Mouse (Mus musculus) mouse embryonic stem cell (cell line): ENCODE measurements around the gene 4933427D14Rik.
"Not testable (repeated sequence)": the region's sequence is repeated elsewhere in the genome, so short reads cannot be mapped to it uniquely, and the experiment has no call there.

Experiments used
- in situ Hi-C, 2 experiments: fragments of 300-500 bp; cut with MboI; formaldehyde crosslinking; loops; 1 replicate in 1 of 2; 3 replicates in 1 of 2; pipeline ENCODE4 v1.14.3; 2019 to 2020; ENCODE audit warnings: low sequenced_read_pairs in 2 of 2, low pct_unique_long_range_greater_than_20kb in 1 of 2, mixed read lengths in 1 of 2; ENCODE audit not compliant: unreplicated experiment in 1 of 2

The 4933427D14Rik gene

DNA sequence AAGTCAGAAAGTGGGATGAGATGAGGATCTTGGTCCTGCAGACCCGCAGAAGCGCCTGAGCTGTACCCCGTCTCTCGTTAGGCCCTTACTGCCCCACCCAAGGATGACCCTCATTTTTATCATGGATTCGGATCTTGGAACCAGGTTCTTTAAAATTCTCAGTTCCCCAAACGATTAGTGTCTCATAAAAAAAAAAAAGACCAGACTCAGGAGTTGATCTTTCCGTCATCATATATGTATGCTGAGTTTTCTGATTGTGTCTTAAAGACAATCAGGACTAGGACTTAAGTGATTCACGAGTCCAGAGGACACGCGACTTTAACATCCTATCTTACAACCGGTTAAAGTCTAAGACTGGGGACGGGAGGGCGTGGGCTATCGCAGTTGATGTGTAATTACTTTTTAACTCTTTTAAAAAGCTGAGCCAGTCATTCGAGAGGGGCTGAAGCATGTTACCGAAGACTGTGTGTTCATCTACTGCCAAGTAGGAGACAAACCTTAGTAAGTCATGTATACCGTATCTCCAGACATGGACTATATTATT, 647 bp upstream of the 4933427D14Rik start:
- in situ Hi-C loops, result no loop called here

DNA sequence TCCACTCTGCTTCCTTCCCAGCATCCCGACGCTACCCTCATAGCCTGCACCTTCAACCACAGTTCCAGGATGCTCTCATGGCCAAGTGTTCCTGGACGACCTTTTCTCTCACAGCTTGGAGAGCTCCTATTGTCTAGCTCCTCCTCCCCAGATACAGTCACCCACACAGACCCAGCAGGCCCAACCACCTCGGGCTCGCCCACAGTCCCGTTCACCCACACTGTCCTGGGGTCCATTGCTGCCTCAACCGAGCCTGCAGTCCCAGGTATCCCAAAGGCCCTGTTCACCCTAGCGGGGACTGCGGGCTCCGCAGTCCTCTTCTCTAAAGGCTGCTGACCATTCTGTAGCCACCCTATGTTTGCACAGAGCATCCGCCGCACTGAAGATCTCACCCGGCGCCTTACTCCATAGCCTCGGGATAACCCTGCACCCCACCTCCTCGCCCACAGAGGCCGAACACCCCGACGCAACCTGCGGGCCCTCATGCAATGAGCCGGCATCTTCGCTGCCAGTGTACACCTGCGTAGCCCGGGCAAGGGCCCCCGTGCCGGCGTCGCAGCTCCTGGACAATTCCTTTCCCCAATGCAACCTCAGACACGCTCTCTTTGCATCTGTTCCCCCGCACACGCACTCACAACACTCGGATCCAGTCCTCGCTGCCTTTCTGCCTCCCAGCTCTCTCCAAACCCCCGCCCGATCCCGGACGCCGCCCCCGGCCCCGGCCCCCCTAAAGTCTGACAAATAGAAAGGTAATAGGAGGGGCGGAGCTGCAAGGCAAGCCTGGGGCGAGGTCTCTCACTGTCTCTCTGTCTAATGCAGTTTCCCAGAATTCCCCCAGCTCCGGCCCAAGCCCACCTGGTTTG, 687 bp downstream of the 4933427D14Rik start, which contains the start of gene Gm43951:
Gene Gm43951 (minus strand): TSS at position 500 of the 863 bp plus-strand sequence.
- in situ Hi-C loops, result no loop called here

DNA sequence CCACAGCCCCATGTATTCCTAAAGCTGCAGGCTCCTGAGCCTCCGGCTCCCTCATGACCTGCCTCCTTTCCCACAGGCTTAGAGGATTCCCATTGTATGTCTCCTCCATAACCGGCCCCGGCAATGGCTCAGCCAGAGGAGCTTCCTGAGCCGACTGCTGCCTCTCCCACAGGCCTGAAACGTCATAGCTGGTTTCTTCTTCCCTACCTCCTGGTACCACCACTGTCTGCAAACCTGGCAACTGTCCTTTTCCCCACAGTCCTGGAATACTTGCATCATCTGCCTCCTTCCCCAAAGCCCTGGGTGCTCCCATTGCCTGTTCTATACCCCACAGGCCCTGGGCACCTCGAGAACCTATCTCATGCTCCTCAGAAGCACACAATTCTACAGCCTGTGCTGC, 2.0 kb downstream of the 4933427D14Rik start:
- in situ Hi-C loops, result no loop called here

DNA sequence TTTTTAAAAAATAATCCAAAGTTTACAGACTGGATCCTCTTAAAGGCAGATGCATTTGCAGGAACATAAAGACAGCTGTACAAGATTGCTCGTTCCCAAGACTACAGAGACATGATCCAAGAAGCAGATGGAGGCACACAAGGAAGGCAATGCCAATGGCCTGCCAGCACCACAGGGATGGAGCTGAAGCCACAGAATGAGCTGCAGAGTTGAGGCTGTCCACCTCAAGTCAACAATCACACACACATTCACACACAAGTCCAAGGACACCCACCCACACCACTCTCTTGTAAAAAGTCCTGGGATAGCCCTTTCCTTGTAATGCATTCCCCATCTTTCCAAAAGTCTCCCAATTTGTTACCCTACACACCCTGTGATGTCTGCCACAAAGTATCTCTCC, 3.8 kb downstream of the 4933427D14Rik start:
- in situ Hi-C loops, result no loop called here

DNA sequence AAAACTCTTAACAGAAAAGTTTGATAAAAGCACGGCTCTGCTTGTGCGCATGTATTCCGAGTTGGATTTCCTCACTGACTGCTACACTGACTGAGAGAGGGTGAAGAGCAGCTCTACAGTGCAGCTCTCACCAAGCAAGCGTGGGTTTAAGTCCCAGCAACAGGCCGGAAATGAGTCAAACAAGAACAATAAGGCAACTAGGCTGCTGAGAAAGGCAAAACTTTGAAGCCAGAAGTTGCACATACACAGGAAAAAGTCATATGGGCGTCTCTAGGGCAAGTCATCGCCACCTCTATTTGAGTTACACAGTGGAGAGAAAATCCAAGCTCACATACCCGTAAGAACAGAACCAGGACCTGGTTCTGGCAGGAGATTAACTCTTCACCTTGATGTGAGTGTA, 10.8 kb downstream of the 4933427D14Rik start:
- in situ Hi-C loops, result no loop called here

DNA sequence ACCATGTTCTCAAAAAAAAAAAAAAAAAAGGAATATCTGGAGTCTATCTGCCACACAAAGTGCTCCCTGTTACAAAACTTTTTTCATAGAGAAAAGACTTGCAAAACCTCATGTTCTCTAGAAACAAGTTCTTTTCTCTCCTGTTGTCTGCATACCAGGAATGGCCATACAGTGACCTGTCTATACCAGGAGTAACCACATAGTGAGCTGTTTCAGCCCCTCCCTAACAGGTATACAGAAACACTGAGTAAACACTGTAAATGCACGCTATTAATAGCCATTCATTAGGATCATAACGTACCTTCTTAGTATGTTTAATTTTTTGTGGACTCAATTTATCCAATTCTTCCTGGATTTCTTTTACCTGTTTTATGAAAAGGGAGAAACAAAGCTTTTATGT, 13.0 kb downstream of the 4933427D14Rik start:
- in situ Hi-C loops, result no loop called here

DNA sequence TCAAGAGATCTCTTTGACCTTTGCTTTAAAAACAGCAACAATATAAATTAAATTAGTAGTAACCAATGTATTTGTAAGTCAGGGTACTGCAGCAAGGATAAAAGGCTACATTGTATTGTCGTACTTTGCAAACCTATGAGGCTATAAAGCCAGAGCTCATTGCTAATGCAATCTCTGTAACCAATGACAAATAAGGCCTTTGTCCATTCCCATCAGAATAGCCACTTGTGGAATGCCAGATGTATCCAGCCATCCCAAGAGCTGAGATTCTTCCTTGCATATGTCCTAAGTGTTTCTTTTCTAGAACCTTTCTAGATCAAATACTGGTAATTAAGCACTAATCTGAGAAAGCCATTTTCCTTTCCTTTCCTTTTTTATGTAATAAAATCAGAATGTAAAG, 16.4 kb downstream of the 4933427D14Rik start:
- in situ Hi-C loops, result no loop called here

DNA sequence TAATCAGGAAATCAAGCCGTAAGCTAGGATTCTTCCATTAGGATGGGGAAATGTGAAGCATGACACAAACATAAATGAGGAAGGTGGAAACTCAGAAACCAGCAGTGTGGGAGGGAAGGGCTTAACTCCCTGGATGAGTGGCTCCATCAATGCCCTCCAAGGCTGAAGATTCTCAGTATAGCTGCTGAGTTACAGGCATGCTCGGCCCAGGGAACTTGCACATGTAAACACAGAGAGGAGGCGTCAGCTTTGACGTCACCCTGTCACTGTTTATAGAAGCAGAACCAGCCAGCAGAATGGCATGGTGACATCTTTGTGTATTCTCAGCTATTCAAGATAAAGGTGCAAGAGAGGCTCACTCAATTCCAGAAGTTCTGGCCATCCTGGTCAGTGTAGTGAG, 23.0 kb downstream of the 4933427D14Rik start:
- in situ Hi-C loops, result no loop called here

DNA sequence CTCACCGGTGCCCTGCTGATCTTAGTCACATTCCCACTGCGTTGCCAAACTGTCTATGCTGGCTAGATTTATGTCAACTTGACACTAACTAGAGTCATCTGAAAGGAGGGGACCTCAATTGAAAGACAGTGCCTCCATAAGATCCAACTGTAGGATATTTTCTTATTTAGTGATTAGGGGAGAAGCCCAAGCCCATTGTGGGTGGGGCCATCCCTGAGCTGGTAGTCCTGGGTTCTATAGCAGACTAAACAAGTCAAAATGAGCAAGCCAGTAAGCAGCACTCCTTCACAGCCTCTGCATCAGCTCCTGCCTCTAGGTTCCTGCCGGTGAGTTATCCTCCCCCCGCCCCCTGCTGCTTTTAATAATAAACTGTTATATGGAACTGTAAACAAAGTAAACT, 26.1 kb downstream of the 4933427D14Rik start:
- in situ Hi-C loops, result no loop called here

DNA sequence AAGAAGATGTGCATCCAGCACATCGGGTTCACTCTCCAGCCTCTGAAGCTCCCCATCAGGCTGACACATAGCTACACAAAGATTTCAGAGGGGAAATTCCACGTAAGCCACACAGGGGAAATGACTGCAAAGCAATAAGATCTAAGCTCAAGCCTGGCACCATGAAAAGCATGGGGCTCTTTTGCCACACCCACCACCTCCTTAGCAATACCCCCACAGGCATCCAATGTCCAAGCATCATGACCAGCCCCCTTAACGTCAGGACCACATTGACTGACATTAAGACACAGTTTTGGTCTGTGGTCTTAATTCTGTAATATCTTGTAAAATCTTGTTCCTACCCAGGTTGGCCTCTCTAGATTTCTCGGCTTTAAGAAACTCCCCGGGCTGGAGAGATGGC, 26.7 kb downstream of the 4933427D14Rik start:
- in situ Hi-C loops, result no loop called here

DNA sequence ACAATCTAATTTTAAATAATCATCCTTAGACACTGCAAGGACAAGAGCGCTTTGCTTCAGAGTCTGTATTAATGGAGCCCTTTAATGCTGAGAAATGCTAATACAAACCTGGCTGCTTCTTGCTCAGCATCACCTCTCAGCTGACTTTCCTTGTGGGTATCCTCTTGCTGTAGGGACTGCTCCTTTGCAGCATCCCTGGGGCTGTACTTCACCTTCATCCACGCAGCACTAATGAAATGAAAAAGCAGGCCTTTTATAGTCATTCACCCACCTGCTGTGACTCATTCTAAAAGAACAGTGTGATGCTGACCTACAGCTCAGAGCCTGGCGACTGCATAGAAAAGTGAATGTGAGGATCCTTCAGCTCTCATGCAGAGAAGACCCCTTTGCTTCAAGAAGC, 30.7 kb downstream of the 4933427D14Rik start:
- in situ Hi-C loops, result no loop called here

DNA sequence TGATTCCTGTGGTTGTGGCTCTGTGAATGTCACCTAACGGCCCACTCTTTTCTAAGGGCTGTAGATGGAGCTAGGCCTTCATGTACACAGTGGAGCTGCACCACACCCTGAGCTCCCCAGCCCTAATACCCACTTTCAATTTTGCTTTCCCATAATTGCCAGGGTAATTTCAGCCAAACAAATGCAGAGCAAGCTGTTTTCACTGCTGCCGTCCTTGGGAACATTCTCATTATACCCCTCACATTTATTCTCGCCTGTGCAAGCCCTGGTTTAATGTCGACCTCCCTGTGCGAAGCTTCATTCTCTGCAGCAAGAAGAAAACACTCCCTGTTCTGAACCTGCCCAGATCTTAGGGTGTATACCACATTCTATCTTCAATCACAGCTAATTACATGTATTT, 31.3 kb downstream of the 4933427D14Rik start:
- in situ Hi-C loops, result no loop called here

DNA sequence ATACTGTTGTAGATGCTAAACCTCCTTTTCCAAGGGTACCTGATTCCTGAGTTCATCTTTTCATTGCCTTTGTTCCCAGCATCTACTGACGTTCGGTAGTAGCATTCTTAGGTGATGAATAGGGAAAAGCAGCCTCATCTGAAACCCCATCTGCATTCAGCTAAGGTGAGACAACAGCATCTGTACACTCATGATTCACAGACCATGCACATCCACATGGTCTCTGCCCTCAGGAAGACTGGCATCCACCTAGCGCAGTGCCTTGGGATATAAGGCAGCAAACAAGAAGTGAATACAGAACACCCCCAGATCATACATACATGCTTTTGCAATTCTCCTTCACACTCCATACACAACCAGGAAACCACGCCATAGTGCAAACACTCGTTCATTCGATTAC, 32.5 kb downstream of the 4933427D14Rik start:
- in situ Hi-C loops, result no loop called here

DNA sequence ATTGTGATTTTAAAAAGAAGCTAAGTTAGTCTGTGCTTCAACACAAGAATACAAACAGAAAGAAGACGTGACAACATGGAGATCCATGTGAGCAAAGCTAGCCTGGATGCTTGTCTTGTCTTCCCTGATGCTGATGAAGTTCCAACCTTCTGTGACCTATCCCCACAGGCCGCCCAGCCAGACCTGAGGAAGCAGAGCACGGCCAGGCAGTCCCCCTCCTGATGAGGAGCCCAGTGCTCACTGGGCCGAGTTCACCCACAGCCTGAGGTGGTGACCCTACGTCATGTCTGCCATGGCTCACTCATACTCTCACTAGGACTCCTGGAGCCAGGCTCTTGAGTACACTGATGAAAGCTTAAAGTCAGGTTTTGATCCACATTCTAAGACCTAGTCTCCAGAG, 33.8 kb downstream of the 4933427D14Rik start:
- in situ Hi-C loops, result no loop called here

DNA sequence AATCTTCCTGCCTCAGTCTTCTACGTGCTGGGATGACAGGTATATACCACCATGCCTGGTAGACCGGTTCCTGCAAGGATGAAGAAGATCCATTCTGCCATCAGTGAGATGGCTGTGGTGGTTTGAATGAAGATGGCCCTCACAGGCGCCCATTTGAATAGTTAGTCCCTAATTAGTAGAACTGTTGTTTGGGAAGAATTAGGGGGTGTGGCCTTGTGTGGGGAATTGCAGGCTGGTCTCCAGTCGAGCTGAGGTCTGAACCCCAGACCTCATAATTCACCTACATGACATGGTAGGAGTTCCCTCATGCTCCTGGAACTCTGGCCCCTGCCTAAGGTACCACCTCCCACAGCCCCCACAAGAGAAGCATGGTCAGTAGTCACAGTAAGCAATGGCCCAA, 35.4 kb downstream of the 4933427D14Rik start:
- in situ Hi-C loops, result not testable (repeated sequence)

DNA sequence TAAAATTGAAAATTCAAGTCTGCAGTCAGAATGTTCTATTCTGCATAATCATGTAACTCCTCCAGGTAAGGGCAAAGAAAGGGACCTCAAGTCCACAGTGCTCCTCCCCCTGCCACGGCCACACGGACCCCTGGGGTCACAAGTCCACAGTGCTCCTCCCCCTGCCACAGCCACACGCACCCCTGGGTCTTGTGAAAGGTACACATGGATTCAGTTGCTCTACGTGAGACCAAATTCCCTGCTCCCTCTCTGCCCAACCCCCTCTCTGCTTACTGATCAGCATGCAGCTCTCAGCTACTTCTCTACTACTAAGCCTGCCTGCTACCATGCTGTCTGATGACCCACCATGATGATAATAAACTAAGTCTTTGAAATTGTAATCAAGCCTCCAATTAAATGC, 37.4 kb downstream of the 4933427D14Rik start:
- in situ Hi-C loops, result no loop called here

DNA sequence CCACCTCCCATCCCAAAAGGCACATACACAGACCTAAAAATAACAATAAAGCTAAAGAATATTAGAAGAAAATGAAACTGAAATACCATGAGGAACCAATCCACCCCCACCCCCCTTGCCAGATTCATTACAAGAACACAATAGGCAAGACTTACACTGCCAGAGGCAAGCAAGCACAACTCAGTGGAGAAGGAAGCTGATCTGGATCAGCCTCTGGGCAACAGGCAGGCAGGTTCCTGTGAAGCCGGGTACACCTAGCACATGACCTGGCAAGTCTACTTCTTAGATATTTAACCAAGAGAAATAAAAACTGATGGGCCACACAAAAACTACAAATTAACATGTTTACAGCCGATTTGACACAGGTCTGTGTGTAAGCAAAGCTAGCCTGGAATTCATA, 44.1 kb downstream of the 4933427D14Rik start:
- in situ Hi-C loops, result no loop called here

DNA sequence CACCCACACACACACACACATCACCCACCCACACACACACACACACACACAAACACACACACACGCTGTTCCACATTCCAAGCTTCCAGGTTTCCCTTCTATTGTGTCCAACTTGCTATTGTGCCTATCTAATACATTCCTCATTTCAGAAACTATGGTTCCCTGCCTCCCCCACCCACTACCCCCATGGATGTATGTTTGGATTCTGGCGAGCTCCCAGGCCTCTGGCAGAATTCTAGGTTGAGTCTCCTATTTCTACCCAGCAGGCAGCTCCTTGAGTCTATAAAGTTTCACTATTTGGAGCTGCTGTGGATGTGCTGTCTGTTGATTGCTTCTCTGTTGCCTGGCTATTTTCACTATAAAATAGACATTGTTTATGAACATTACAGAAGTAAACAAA, 50.6 kb downstream of the 4933427D14Rik start:
- in situ Hi-C loops, result no loop called here

DNA sequence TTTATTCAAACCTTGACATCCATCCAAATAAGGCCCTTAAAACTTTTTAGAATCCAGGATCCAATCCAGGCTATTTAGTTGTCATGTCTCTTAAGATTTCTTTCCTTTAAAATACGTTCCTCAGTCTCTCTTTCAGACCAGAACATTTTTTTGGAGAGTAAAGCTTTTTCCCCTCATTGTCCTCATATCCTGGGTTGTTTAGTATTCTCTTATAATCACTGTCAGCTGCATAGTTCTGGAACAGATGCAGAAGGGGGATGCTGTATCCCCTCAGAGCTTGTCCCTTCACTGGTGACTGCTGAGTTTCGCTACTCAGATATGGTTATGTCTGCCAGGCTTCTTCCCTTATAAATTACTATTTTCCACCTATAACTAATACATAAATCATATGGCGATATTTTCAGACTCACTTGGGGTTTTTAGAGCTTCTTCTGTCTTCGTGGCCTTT, 51.3 kb downstream of the 4933427D14Rik start:
- in situ Hi-C loops, result no loop called here
